Mouse (Mus musculus) lung, adult 2 months (tissue): ENCODE measurements around the gene Gm19684.
"Not testable (repeated sequence)": the region's sequence is repeated elsewhere in the genome, so short reads cannot be mapped to it uniquely, and the experiment has no call there.

ENCODE experiments used
- CTCF ChIP-seq: fragments of 200-500 bp; IDR thresholded peaks from 2 replicates; pipeline ENCODE4 v1.5.1; 2011; ENCODE audit warnings: mild to moderate bottlenecking, low read length, control low read depth; ENCODE audit not compliant: insufficient read depth
- POLR2A ChIP-seq: fragments of 200-500 bp; IDR thresholded peaks from 2 replicates; pipeline ENCODE4 v1.6.1; 2011; ENCODE audit warnings: low read depth, mild to moderate bottlenecking, control low read depth, low read length, borderline replicate concordance; ENCODE audit errors: extremely low read depth

DNA sequence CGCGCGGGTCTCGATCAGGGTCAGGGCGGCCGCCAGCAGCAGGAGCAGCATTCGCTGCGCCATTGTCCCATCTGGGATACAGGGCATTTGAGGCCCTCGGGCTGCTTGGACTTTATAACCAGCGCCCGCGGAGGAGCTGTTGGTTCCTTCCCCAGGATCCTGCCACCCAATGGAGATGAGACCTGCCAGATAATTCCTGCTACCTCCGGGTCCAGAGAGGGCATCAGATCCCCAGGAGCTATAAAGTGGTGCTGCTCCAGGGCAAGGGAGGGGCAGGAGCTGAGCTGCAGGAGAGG lies 24.3 kb downstream of the Gm19684 start:
- not testable (repeated sequence) for TF ChIP-seq CTCF, POLR2A
